Mouse (Mus musculus): ENCODE results near the gene Fryl. TPM values are rescaled to one million over a fixed set of nuclear protein-coding genes. Genes with fewer than 3 reads are reported as not detected.
A peak's percentile ranks its signal among the peaks of the same experiment; 100 is the strongest.
"Not testable (repeated sequence)": the region's sequence is repeated elsewhere in the genome, so short reads cannot be mapped to it uniquely, and the experiment has no call there.

Fryl gene
- polyA plus RNA-seq, 1 experiment from 2014 or later = 30.7 TPM

DNA sequence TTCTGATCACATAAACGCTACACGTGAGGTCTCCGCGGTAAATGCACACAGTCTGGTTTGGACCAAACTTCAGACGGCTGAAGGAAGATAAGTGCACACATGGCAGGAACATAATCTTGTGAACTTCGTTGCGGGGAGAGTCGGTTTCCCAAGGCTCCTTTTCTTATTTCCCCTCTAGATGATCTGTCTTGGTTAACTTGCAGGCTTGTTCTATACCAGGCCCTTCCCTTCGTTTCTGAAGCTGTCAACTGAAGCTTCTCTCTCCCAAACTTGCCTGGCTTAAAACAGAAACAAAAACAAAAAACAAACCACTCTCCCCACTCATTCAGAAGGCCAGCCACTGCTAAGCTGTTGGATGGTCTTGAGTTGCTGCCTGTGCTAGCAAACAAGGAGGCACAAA is 241.7 kb downstream of the Fryl start:
- 54% methylated on average over 9 of the region's 9 CpGs for WGBS
- no peak overlapping the region for H3K27ac ChIP-seq
- H3K4me1 ChIP-seq (replicated peaks) = peaks cover 10% of the 10 kb centered on the region
- no peak overlapping the region for H3K4me3 ChIP-seq
- no peaks in the 10 kb centered on the region for H3K9me3 ChIP-seq
- H3K27me3 ChIP-seq (ENCODE audit: insufficient read depth, poor library complexity, severe bottlenecking) = peaks cover 48% of the 10 kb centered on the region
- DNase-seq (ENCODE audit: low spot score) = no peak
- H3K36me3 ChIP-seq = no peaks in the 10 kb centered on the region

DNA sequence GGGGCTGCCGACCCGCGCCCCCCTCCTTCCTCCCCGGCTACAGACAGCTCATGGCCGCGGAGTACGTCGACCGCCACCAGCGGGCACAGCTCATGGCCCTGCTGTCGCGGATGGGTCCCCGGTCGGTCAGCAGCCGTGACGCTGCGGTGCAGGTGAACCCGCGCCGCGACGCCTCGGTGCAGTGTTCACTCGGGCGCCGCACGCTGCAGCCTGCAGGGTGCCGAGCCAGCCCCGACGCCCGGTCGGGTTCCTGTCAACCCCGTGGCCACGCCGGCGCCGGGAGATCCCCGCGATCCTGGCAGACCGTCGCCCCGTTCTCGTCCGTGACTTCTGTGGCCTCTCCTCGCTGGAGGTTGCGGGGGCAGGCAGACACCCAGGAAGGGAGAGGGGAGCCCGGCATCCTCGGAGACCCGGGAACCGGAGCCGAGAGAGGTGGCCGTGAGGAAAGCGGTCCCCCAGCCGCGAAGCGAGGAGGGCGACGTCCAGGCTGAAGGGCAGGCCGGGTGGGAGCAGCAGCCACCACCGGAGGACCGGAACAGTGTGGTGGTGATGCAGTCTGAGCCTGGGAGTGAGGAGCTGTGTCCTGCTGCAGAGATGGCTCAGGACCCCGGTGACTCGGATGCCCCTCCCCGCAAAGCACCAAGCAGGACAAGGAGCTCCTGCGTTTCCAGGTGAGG is 242.7 kb downstream of the Fryl start:
- Histone ChIP-seq H3K27me3 (ENCODE audit: insufficient read depth, poor library complexity, severe bottlenecking) (peaks cover 50% of the 10 kb centered on the region), H3K27ac (peak overlapping the region; percentile 45; the same call in 1 of the 2 replicates), H3K4me3 (peak overlapping the region; percentile 52), H3K4me1 (replicated peaks) (peaks cover 10% of the 10 kb centered on the region)
- WGBS = 2% methylated on average over 53 of the region's 65 CpGs
- H3K36me3 ChIP-seq, H3K9me3 ChIP-seq: not testable (repeated sequence)
- DNase-seq (ENCODE audit: low spot score) = peak; percentile 40

DNA sequence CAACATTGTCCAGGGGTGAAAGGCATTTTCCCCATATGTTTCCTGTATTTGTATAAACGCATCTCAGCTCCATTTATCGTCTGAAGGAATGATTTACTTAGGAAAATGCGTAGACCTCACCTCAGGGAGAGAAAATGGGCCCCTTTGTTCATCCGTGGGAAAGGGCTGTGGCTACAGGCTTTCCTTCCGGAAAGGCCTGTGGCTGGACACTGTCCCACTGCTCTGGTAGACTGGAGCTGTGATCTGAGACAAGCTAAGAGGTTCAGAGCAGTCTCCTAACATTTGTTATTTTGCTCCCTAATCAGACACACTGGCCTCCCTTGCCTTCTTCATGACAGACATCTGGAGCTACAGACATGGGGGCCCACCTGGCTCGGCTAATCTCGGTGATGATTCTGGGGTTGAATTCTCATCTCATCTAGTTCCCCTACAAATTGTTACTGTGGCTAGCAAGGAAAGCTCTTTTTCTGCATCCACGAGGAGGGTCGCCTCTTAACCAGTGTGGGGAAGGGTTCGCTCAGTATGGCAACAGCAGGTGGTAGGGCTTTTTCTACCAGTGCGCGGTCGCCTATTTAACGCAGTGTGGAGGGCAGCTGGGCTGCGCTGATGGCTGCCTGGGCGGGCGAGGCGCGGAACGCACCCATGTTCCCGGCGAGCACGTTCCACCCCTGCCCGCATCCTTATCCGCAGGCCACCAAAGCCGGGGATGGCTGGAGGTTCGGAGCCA is 243.4 kb downstream of the Fryl start:
- peak; percentile 10 for DNase-seq (ENCODE audit: low spot score)
- H3K4me1 ChIP-seq (replicated peaks) = peaks cover 10% of the 10 kb centered on the region
- peak overlapping the region; percentile 52 for H3K4me3 ChIP-seq
- not testable (repeated sequence) for H3K36me3 ChIP-seq, H3K27ac ChIP-seq, H3K9me3 ChIP-seq
- H3K27me3 ChIP-seq (ENCODE audit: insufficient read depth, poor library complexity, severe bottlenecking) = peaks cover 57% of the 10 kb centered on the region
- WGBS = 21% methylated on average over 27 of the region's 27 CpGs

DNA sequence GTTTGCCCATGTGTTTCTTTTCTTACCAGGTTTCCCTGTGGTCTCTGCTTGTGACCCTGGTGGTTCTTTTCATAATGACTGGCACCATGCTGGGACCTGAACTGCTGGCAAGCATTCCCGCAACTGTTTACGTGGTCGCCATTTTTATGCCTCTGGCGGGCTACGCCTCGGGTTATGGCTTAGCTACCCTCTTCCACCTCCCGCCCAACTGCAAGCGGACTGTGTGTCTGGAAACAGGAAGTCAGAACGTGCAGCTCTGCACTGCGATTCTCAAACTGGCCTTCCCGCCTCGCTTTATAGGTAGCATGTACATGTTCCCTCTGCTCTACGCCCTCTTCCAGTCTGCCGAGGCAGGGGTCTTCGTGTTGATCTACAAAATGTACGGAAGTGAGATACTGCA is 244.6 kb downstream of the Fryl start:
- Histone ChIP-seq H3K27me3 (ENCODE audit: insufficient read depth, poor library complexity, severe bottlenecking) (peaks cover 66% of the 10 kb centered on the region), H3K4me1 (replicated peaks) (peaks cover 18% of the 10 kb centered on the region)
- not testable (repeated sequence) for DNase-seq (ENCODE audit: low spot score); H3K4me3 ChIP-seq; H3K27ac ChIP-seq; H3K36me3 ChIP-seq; H3K9me3 ChIP-seq
- WGBS = 93% methylated on average over 16 of the region's 16 CpGs

DNA sequence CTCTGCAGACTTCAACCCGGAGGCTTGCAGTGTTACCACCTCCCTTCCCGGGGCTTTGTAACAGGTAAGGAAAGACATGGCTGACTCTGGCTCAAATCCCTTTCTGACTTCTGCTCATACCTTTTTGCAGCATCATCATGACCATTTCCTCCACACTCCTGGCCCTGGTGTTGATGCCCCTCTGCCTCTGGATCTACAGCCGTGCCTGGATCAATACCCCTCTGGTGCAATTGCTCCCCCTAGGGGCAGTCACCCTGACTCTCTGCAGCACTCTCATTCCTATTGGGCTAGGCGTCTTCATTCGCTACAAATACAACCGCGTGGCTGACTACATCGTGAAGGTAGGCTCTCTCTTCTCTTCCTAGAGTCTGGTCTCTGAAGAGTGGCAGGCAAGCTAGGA is 248.2 kb downstream of the Fryl start:
- Histone ChIP-seq H3K4me1 (replicated peaks) (peaks cover 11% of the 10 kb centered on the region), H3K27me3 (ENCODE audit: insufficient read depth, poor library complexity, severe bottlenecking) (peaks cover 60% of the 10 kb centered on the region)
- H3K36me3 ChIP-seq, H3K4me3 ChIP-seq, H3K27ac ChIP-seq, H3K9me3 ChIP-seq: not testable (repeated sequence)
- 42% methylated on average over 8 of the region's 8 CpGs for WGBS
- peak; percentile 34 for DNase-seq (ENCODE audit: low spot score)

DNA sequence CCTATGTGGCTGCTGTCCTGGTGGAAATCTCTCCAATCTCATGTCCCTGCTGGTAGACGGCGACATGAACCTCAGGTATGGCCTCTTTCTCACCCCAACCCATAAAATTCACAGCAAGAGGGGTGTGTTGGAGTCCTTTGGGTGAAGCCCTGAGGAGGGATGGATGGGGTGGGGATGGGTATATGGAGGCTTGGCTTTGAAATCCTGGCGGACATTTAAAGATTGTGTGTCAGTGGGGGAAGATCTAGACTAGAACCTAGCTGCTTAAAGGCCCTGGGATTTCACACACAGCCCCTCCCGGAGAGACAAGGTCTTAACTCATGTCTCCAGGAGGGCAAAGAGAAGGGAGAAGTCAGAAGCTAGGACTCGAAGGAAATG is 248.8 kb downstream of the Fryl start:
- H3K4me1 ChIP-seq (replicated peaks) = peaks cover 10% of the 10 kb centered on the region
- H3K9me3 ChIP-seq = no peaks in the 10 kb centered on the region
- H3K4me3 ChIP-seq = peak overlapping the region; percentile 55
- WGBS = 49% methylated on average over 5 of the region's 5 CpGs
- H3K27ac ChIP-seq = 0 out of 2 replicates have a peak overlapping the region, but pooled peaks have one; percentile 53
- DNase-seq (ENCODE audit: low spot score) = no peak
- no peaks in the 10 kb centered on the region for H3K36me3 ChIP-seq
- H3K27me3 ChIP-seq (ENCODE audit: insufficient read depth, poor library complexity, severe bottlenecking) = peaks cover 53% of the 10 kb centered on the region

DNA sequence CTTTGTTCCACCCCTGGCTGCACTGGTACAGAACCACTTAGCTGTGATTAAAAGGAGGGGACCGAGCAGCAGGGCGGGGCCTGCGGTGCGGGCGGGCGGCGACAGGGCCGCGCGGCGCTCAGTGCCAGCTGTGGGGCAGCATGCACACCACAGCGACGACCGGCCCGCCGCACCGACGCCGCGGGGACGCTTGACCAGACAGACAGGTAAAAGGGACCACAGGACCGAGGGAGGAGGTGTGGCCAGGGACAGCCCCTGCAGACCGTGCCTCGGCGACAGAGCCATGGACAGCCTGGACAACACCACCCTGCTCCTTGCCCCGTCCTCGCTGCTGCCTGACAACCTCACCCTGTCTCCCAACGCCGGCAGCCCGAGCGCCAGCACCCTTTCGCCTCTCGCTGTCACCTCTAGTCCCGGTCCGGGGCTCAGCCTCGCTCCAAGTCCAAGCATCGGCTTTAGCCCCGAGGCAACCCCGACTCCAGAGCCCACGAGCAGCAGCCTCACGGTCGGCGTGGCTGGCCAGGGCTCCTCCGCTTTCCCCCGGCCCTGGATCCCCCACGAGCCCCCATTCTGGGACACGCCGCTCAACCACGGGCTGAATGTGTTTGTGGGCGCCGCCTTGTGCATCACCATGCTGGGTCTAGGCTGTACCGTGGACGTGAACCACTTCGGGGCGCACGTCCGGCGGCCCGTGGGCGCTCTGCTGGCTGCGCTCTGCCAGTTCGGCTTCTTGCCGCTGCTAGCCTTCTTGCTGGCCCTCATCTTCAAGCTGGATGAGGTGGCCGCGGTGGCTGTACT is 249.4 kb downstream of the Fryl start, which contains the start of gene Slc10a4:
Slc10a4 (plus strand) TSS at position 100 of the 798 bp plus-strand sequence.
- 8% methylated on average over 65 of the region's 65 CpGs for WGBS
- Histone ChIP-seq H3K9me3 (no peaks in the 10 kb centered on the region), H3K27me3 (ENCODE audit: insufficient read depth, poor library complexity, severe bottlenecking) (peaks cover 48% of the 10 kb centered on the region), H3K4me3 (peak within 1 kb of the TSS; percentile 55), H3K27ac (peak within 1 kb of the TSS; percentile 53; the same call in 1 of the 2 replicates), H3K36me3 (no peaks in the 10 kb centered on the region), H3K4me1 (replicated peaks) (peaks cover 10% of the 10 kb centered on the region)
- DNase-seq (ENCODE audit: low spot score) = peak; percentile 54

DNA sequence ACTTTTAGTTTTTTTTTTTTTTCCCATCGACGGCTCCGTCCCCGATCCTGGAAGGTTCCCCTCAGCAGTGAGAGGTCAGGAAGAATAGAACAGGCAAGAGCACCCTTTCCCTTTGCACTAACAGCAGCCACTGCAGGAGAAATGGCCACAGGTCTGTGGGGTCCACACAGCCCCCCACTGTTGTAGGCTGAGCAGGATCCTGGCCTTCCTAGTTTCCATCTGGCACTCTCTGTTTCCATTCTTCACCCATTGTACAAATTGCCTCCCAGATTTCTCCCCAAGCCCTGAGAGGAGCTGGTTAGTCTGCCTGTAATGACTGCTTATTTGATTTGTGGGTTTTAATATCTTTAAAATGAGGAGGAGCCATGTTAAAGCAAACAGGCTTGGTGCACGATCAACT is 252.4 kb downstream of the Fryl start:
- H3K36me3 ChIP-seq = no peaks in the 10 kb centered on the region
- WGBS = 89% methylated on average over 5 of the region's 5 CpGs
- peaks cover 10% of the 10 kb centered on the region for H3K4me1 ChIP-seq (replicated peaks)
- H3K27me3 ChIP-seq (ENCODE audit: insufficient read depth, poor library complexity, severe bottlenecking) = peaks cover 42% of the 10 kb centered on the region
- H3K9me3 ChIP-seq = no peaks in the 10 kb centered on the region
- no peak overlapping the region for H3K4me3 ChIP-seq
- DNase-seq (ENCODE audit: low spot score) = no peak
- H3K27ac ChIP-seq = no peak overlapping the region

DNA sequence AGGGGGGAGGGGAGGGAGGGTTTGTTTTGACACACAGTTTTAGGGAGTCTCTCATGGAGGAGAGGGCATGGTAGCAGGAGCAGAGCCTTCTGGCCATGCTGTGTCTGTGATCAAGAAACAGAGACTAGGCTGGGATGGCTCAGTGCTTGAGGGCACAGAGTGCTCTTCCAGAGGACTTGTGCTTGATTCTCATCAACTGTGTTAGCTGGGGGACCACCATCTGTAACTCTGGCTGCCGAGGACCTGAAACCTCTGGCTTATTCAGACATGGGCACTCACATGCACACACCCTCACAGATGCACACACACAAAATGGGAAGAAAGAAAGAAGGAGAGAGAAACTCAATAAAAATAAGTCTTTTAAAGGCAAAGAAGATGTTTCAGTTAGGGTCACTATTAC is 257.9 kb downstream of the Fryl start:
- H3K36me3 ChIP-seq; H3K27ac ChIP-seq; H3K27me3 ChIP-seq (ENCODE audit: insufficient read depth, poor library complexity, severe bottlenecking); H3K4me3 ChIP-seq; DNase-seq (ENCODE audit: low spot score); H3K9me3 ChIP-seq: not testable (repeated sequence)
- WGBS = 89% methylated on average over 1 of the region's 1 CpGs
- peaks cover 22% of the 10 kb centered on the region for H3K4me1 ChIP-seq (replicated peaks)

DNA sequence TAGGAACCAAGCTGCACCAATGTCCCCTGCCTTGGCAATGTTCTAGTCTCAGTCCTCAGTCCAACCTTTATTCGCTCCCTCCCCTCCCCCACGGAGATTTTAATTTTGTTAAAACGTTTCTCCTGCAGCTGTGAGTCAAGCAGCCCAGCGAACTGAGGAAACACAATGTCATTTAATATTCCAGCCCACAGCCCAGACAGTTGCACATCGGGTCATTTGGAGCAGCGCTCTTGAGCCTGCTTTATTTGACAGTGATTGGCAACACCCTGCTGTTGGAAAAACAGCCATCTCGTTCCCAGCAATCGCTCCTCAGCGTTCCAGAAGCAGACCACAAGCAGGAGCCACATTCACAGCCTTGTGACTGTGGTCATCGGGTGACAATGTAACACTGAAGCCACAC is 261.0 kb downstream of the Fryl start:
- whole genome bisulfite sequencing = 19% methylated on average over 10 of the region's 10 CpGs
- Histone ChIP-seq H3K4me3 (no peak overlapping the region), H3K36me3 (no peaks in the 10 kb centered on the region), H3K27ac (peak overlapping the region; percentile 78; the same call in 1 of the 2 replicates), H3K27me3 (ENCODE audit: insufficient read depth, poor library complexity, severe bottlenecking) (no peaks in the 10 kb centered on the region), H3K9me3 (no peaks in the 10 kb centered on the region), H3K4me1 (replicated peaks) (peaks cover 30% of the 10 kb centered on the region)
- DNase-seq (ENCODE audit: low spot score) = peak; percentile 57

DNA sequence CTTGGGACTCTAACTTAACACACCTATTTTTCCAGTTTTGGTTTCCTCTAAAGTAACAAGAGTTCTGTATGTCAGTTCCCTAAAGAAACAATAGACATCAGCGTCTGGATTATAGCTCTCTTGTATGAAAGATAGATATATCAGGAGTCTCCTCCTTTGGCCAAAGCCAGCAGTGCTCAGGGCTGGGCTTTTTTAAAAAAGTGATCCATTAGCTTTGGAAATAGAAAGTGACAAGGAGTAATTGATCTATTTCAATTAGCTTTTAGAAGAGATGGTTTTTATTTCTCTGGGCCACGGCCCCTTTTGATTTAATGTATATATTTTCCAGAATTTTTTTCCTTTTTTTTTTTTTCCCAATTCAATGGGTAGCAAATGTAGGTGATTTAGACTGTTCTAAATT is 261.5 kb downstream of the Fryl start:
- WGBS = 66% methylated on average over 2 of the region's 2 CpGs
- DNase-seq (ENCODE audit: low spot score) = no peak
- no peaks in the 10 kb centered on the region for H3K36me3 ChIP-seq
- H3K4me3 ChIP-seq = no peak overlapping the region
- H3K9me3 ChIP-seq = no peaks in the 10 kb centered on the region
- no peaks in the 10 kb centered on the region for H3K27me3 ChIP-seq (ENCODE audit: insufficient read depth, poor library complexity, severe bottlenecking)
- H3K27ac ChIP-seq = peak overlapping the region; percentile 78
- peaks cover 30% of the 10 kb centered on the region for H3K4me1 ChIP-seq (replicated peaks)

DNA sequence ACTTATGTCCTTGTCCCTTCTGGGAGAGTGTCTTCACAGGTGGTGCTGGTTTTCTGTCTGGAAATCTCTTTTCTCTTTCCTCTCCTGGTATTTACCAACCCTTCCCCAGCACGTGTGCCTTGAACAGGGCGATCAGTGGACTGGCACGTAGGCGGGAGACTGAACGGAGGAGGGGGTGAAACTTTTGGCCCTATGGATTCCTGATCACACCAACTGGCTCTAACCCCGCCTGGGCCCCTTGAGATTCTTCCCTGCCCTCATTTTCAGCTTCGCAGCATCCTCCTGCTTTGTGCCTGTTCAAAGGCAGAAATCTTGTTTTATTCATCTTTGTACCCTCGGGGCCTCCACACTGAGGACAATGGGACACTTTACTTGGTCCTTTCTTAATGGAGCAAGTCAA is 262.0 kb downstream of the Fryl start:
- Histone ChIP-seq H3K27me3 (ENCODE audit: insufficient read depth, poor library complexity, severe bottlenecking) (no peaks in the 10 kb centered on the region), H3K4me1 (replicated peaks) (peaks cover 30% of the 10 kb centered on the region), H3K36me3 (no peaks in the 10 kb centered on the region), H3K9me3 (no peaks in the 10 kb centered on the region), H3K4me3 (no peak overlapping the region), H3K27ac (peak overlapping the region; percentile 78)
- DNase-seq (ENCODE audit: low spot score) = peak; percentile 42
- WGBS = 23% methylated on average over 8 of the region's 8 CpGs

DNA sequence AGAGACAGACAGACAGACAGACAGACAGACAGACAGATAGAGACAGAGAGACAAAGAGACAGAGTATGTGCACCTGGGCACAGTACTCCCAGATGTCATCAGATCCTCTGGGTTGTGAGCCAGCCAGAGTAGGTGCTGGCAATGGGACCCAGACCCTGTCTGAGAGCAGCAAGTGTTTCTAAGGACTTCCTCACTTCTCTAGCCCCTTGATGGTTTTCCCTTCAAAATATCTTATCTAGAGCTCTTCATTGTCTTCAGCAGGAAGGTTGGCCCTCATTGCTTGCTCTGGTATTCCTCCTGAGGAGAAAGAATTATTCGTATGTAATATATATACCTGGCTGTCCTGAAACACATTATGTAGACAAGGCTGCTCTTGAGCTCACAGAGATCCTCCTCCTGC is 263.9 kb downstream of the Fryl start:
- no peak for DNase-seq (ENCODE audit: low spot score)
- peaks cover 30% of the 10 kb centered on the region for H3K4me1 ChIP-seq (replicated peaks)
- H3K36me3 ChIP-seq = no peaks in the 10 kb centered on the region
- WGBS = 86% methylated on average over 1 of the region's 1 CpGs
- no peaks in the 10 kb centered on the region for H3K27me3 ChIP-seq (ENCODE audit: insufficient read depth, poor library complexity, severe bottlenecking)
- no peaks in the 10 kb centered on the region for H3K9me3 ChIP-seq
- no peak overlapping the region for H3K4me3 ChIP-seq
- no peak overlapping the region for H3K27ac ChIP-seq

Measured in hindbrain, embryonic 10.5 days (tissue).